Mouse (Mus musculus): ENCODE data around the gene Myod1.

- TF ChIP-seq POLR2A (IDR thresholded peaks at IDR 0.05; ENCODE audit: extremely low read depth, insufficient read depth, low read length) (no peak), CTCF (IDR thresholded peaks at IDR 0.05; ENCODE audit: extremely low read depth, insufficient read depth, low read length) (no peak)
Observed at GRCm38 (mm10) chr7:46425012-46425411, 48.7 kb downstream of the Myod1 start.

All from cortical plate, adult 2 months (tissue).